Mouse (Mus musculus) retina, embryonic 14.5 days (tissue): ENCODE measurements at regions not wholly inside any gene's neighbourhood (a gene's known extent, or its start where the extent isn't known, plus 50 kb on each side); places are given as distances from the start of the nearest gene placed in this dataset.

Experiments used
- DNase-seq: peaks from one replicate; pipeline ENCODE4 v3.0.0-alpha.2; 2015; ENCODE audit warnings: low spot score

GRCm38 (mm10) chr14:9338220-9338619 is 672.2 kb upstream of the 4930452B06Rik start:
- no peak for DNase-seq

- no peak for DNase-seq
Observed at GRCm38 (mm10) chr14:9337107-9337506, 671.1 kb upstream of the 4930452B06Rik start.

- no peak for DNase-seq
Observed at GRCm38 (mm10) chr14:9331593-9331992, 665.6 kb upstream of the 4930452B06Rik start.

- DNase-seq = peak; percentile 13
Observed at GRCm38 (mm10) chr14:9330767-9331166, 664.7 kb upstream of the 4930452B06Rik start.

GRCm38 (mm10) chr14:9329839-9330485 is 663.9 kb upstream of the 4930452B06Rik start:
- DNase-seq = peak; percentile 80

- no peak for DNase-seq
Observed at GRCm38 (mm10) chr14:9327344-9327743, 661.3 kb upstream of the 4930452B06Rik start.

GRCm38 (mm10) chr14:9319842-9320241 is 653.8 kb upstream of the 4930452B06Rik start:
- DNase-seq = no peak

GRCm38 (mm10) chr14:9318796-9319465 is 652.9 kb upstream of the 4930452B06Rik start:
- no peak for DNase-seq

- DNase-seq = no peak
Observed at GRCm38 (mm10) chr14:9315224-9315623, 649.2 kb upstream of the 4930452B06Rik start.

GRCm38 (mm10) chr14:9296145-9296544 is 630.1 kb upstream of the 4930452B06Rik start:
- DNase-seq = no peak

- no peak for DNase-seq
Observed at GRCm38 (mm10) chr14:9294555-9294954, 628.5 kb upstream of the 4930452B06Rik start.

- DNase-seq = no peak
Observed at GRCm38 (mm10) chr14:9288103-9288502, 622.1 kb upstream of the 4930452B06Rik start.

GRCm38 (mm10) chr14:9285606-9286002 is 619.6 kb upstream of the 4930452B06Rik start:
- DNase-seq = no peak

GRCm38 (mm10) chr14:9284976-9285605 is 619.1 kb upstream of the 4930452B06Rik start:
- DNase-seq = no peak

GRCm38 (mm10) chr14:9267282-9268091 is 601.4 kb upstream of the 4930452B06Rik start:
- DNase-seq = no peak

- no peak for DNase-seq
Observed at GRCm38 (mm10) chr14:9252017-9252416, 586.0 kb upstream of the 4930452B06Rik start.

- no peak for DNase-seq
Observed at GRCm38 (mm10) chr14:9245266-9245665, 579.2 kb upstream of the 4930452B06Rik start.

GRCm38 (mm10) chr14:9243336-9243735 is 577.3 kb upstream of the 4930452B06Rik start:
- DNase-seq = no peak

- no peak for DNase-seq
Observed at GRCm38 (mm10) chr14:9242118-9242517, 576.1 kb upstream of the 4930452B06Rik start.

- no peak for DNase-seq
Observed at GRCm38 (mm10) chr14:9227670-9228069, 561.6 kb upstream of the 4930452B06Rik start.

GRCm38 (mm10) chr14:9200246-9200645 is 534.2 kb upstream of the 4930452B06Rik start:
- DNase-seq = no peak

GRCm38 (mm10) chr14:9192122-9192769 is 526.2 kb upstream of the 4930452B06Rik start:
- DNase-seq = no peak
